Mouse (Mus musculus): ENCODE measurements around the gene Hexa. TPM values are rescaled to one million over a fixed set of nuclear protein-coding genes. Genes with fewer than 3 reads are reported as not detected.

Gene Hexa
- polyA plus RNA-seq, 1 experiment from 2014 or later = 59.9 TPM

DNA sequence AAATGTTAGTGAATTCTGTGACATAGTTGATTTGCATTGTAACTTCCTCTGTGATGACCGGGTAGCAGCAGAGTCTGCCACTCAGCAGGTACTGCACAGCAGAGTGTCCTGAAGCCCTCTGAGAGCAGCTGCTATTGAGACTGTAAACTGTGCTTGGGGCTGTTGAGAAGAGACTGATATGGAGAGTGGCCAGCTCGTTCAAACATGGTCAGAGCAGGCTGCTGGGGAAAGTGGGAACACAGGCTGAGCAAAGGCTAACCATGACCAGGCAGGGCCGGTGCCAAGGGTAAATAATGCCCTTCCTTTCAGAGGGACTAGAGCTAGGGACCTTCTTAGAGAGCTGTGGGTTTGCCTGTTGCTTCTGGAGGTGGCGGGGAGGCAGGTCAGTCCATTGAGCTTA lies 14.4 kb downstream of the Hexa start:
- no peak for ATAC-seq (ENCODE audit: low FRiP score)
- H3K4me2 ChIP-seq = no peak overlapping the region
- no peaks in the 10 kb centered on the region for H3K27me3 ChIP-seq (replicated peaks)
- WGBS = 88% methylated on average over 4 of the region's 4 CpGs
- H3K27ac ChIP-seq (replicated peaks) = no peak overlapping the region
- no peak overlapping the region for H3K9ac ChIP-seq (replicated peaks)
- H3K4me3 ChIP-seq (replicated peaks) = no peak overlapping the region
- H3K36me3 ChIP-seq = peaks cover 33% of the 10 kb centered on the region
- H3K9me3 ChIP-seq (replicated peaks) = no peaks in the 10 kb centered on the region
- H3K4me1 ChIP-seq = no peaks in the 10 kb centered on the region

- no peak for ATAC-seq (ENCODE audit: low FRiP score)
- Histone ChIP-seq H3K4me2 (no peak overlapping the region), H3K4me3 (replicated peaks) (no peak overlapping the region), H3K9ac (replicated peaks) (no peak overlapping the region), H3K27me3 (replicated peaks) (no peaks in the 10 kb centered on the region), H3K9me3 (replicated peaks) (no peaks in the 10 kb centered on the region), H3K27ac (replicated peaks) (no peak overlapping the region), H3K36me3 (peaks cover 47% of the 10 kb centered on the region), H3K4me1 (no peaks in the 10 kb centered on the region)
- 23% methylated on average over 4 of the region's 4 CpGs for WGBS
Measured at GRCm38 (mm10) chr9:59565600-59565999, 26.3 kb downstream of the Hexa start.

DNA sequence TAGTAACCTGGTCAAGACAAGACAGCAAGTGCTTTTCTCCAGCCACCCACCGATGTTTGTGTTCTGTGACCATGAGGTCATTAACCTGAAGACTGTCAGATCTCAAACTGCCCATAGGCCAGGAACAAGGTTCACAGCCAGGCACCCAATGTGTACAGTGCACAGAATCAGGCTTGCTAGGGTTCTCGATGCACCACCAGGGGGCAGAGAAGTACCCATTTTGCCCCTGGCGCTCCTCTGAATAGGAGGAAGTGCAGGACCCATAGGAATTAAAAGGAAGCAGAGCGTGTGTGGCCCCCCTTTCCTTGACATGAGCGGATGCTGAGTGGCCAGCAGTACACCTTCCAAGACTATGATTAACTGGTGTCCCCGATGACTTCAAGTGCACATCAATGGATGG lies 27.8 kb downstream of the Hexa start:
- Histone ChIP-seq H3K27ac (replicated peaks) (no peak overlapping the region), H3K4me1 (no peaks in the 10 kb centered on the region), H3K4me2 (no peak overlapping the region), H3K9me3 (replicated peaks) (no peaks in the 10 kb centered on the region), H3K36me3 (peaks cover 32% of the 10 kb centered on the region), H3K4me3 (replicated peaks) (no peak overlapping the region), H3K27me3 (replicated peaks) (no peaks in the 10 kb centered on the region), H3K9ac (replicated peaks) (no peak overlapping the region)
- no peak for ATAC-seq (ENCODE audit: low FRiP score)
- WGBS = 29% methylated on average over 6 of the region's 6 CpGs

GRCm38 (mm10) chr9:59571852-59572251 lies 32.5 kb downstream of the Hexa start:
- Histone ChIP-seq H3K4me3 (replicated peaks) (no peak overlapping the region), H3K36me3 (no peaks in the 10 kb centered on the region), H3K4me1 (0 out of 2 replicates have a peak, but pooled peaks cover 2% of the 10 kb centered on the region), H3K9ac (replicated peaks) (no peak overlapping the region), H3K27ac (replicated peaks) (no peak overlapping the region), H3K27me3 (replicated peaks) (peaks cover 4% of the 10 kb centered on the region; the same call in 1 of the 2 replicates), H3K9me3 (replicated peaks) (no peaks in the 10 kb centered on the region), H3K4me2 (no peak overlapping the region)
- WGBS = 89% methylated on average over 2 of the region's 2 CpGs
- no peak for ATAC-seq (ENCODE audit: low FRiP score)

GRCm38 (mm10) chr9:59577401-59577800 lies 38.1 kb downstream of the Hexa start:
- peak overlapping the region; percentile 50 for H3K9ac ChIP-seq (replicated peaks)
- no peak for ATAC-seq (ENCODE audit: low FRiP score)

GRCm38 (mm10) chr9:59577844-59578504 lies 38.6 kb downstream of the Hexa start, which contains the start of gene Celf6:
Celf6 (plus strand) TSS chr9:59577917.
- peak within 1 kb of the TSS; percentile 50 for H3K9ac ChIP-seq (replicated peaks)
- peaks cover 4% of the 10 kb centered on the region; the same call in 1 of the 2 replicates for H3K27me3 ChIP-seq (replicated peaks)
- H3K4me1 ChIP-seq = peaks cover 28% of the 10 kb centered on the region
- H3K4me3 ChIP-seq (replicated peaks) = peak within 1 kb of the TSS; percentile 55
- H3K9me3 ChIP-seq (replicated peaks) = no peaks in the 10 kb centered on the region
- ATAC-seq (ENCODE audit: low FRiP score) = peak; percentile 97
- H3K27ac ChIP-seq (replicated peaks) = peak within 1 kb of the TSS; percentile 66; the same call in 1 of the 2 replicates
- H3K36me3 ChIP-seq = no peaks in the 10 kb centered on the region
- WGBS = under 1% methylated on average over 43 of the region's 61 CpGs
- H3K4me2 ChIP-seq = peak within 1 kb of the TSS; percentile 87

More at GRCm38 (mm10) chr9:59577401-59577800, 38.1 kb downstream of the Hexa start:
- Histone ChIP-seq H3K4me2 (peak overlapping the region; percentile 87), H3K9me3 (replicated peaks) (no peaks in the 10 kb centered on the region), H3K36me3 (no peaks in the 10 kb centered on the region), H3K4me3 (replicated peaks) (peak overlapping the region; percentile 55), H3K27me3 (replicated peaks) (peaks cover 4% of the 10 kb centered on the region; the same call in 1 of the 2 replicates), H3K4me1 (peaks cover 28% of the 10 kb centered on the region), H3K27ac (replicated peaks) (peak overlapping the region; percentile 66; the same call in 1 of the 2 replicates)
- 11% methylated on average over 13 of the region's 13 CpGs for WGBS

GRCm38 (mm10) chr9:59578505-59578867 lies 39.1 kb downstream of the Hexa start:
- H3K4me1 ChIP-seq = peaks cover 28% of the 10 kb centered on the region
- peak overlapping the region; percentile 55 for H3K4me3 ChIP-seq (replicated peaks)
- H3K4me2 ChIP-seq = peak overlapping the region; percentile 87
- peaks cover 4% of the 10 kb centered on the region; the same call in 1 of the 2 replicates for H3K27me3 ChIP-seq (replicated peaks)
- WGBS = 0% methylated on average over 19 of the region's 20 CpGs
- ATAC-seq (ENCODE audit: low FRiP score) = peak; percentile 62; the same call in 1 of the 2 replicates
- H3K9me3 ChIP-seq (replicated peaks) = no peaks in the 10 kb centered on the region
- H3K9ac ChIP-seq (replicated peaks) = peak overlapping the region; percentile 50
- peak overlapping the region; percentile 66; the same call in 1 of the 2 replicates for H3K27ac ChIP-seq (replicated peaks)
- no peaks in the 10 kb centered on the region for H3K36me3 ChIP-seq

DNA sequence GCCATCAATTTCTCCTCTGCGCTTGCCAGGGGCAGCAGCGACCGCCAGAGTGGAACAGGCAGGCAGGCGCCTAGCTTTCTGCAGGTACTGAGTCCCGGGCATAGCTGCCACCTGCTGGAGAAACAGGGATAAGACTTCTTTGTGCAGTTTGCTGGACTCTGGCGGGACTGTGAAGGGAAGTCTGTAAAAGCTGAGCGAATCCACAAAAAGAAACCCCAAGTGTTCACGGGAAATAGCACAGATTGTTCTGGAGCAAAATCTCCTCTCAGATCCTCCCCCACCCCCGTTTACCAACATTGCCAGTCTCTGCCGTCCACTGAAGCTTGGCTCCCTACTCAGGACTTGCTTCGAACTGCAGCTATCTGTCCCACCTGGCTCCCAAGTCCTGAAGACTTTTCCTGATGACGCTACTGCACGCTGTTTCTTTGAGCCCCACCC lies 45.5 kb downstream of the Hexa start:
- peak overlapping the region; percentile 49 for H3K4me2 ChIP-seq
- peak overlapping the region; percentile 19 for H3K4me3 ChIP-seq (replicated peaks)
- ATAC-seq (ENCODE audit: low FRiP score) = peak; percentile 32; the same call in 1 of the 2 replicates
- H3K36me3 ChIP-seq = no peaks in the 10 kb centered on the region
- 5% methylated on average over 13 of the region's 13 CpGs for WGBS
- peaks cover 10% of the 10 kb centered on the region for H3K27me3 ChIP-seq (replicated peaks)
- H3K9me3 ChIP-seq (replicated peaks) = no peaks in the 10 kb centered on the region
- H3K4me1 ChIP-seq = peaks cover 31% of the 10 kb centered on the region
- no peak overlapping the region for H3K27ac ChIP-seq (replicated peaks)
- 0 out of 2 replicates have a peak overlapping the region, but pooled peaks have one; percentile 20 for H3K9ac ChIP-seq (replicated peaks)

DNA sequence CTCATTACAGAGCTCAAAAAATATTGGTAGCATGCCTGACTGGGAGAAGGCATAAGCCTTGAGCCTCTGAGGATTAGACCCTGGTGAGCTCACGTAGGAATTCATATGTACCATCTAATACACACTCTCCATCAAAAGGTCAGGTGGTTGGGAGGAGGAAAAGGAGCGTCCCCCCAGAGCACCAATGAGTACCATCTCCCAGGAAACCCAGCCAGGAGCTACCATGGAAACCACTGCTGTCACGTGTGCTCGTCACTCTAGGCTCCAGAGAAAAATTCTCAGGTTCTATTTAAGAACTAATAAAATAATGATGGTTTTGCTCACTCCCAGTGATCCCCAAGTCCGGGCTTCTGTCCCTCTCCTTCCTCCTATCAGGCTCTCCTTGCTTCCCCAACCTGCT lies 48.9 kb downstream of the Hexa start:
- Histone ChIP-seq H3K4me3 (replicated peaks) (no peak overlapping the region), H3K36me3 (no peaks in the 10 kb centered on the region), H3K4me1 (peaks cover 31% of the 10 kb centered on the region), H3K4me2 (peak overlapping the region; percentile 57), H3K27ac (replicated peaks) (peak overlapping the region; percentile 79), H3K27me3 (replicated peaks) (peaks cover 10% of the 10 kb centered on the region), H3K9me3 (replicated peaks) (no peaks in the 10 kb centered on the region), H3K9ac (replicated peaks) (no peak overlapping the region)
- 27% methylated on average over 5 of the region's 5 CpGs for WGBS
- peak; percentile 57; the same call in 1 of the 2 replicates for ATAC-seq (ENCODE audit: low FRiP score)

- Histone ChIP-seq H3K4me2 (peak overlapping the region; percentile 57), H3K27me3 (replicated peaks) (peaks cover 10% of the 10 kb centered on the region), H3K4me3 (replicated peaks) (peak overlapping the region; percentile 24), H3K36me3 (no peaks in the 10 kb centered on the region), H3K9ac (replicated peaks) (no peak overlapping the region), H3K27ac (replicated peaks) (peak overlapping the region; percentile 79), H3K4me1 (peaks cover 31% of the 10 kb centered on the region), H3K9me3 (replicated peaks) (no peaks in the 10 kb centered on the region)
- peak; percentile 88 for ATAC-seq (ENCODE audit: low FRiP score)
- WGBS = 23% methylated on average over 12 of the region's 12 CpGs
Measured at GRCm38 (mm10) chr9:59588710-59589671, 49.7 kb downstream of the Hexa start.

GRCm38 (mm10) chr9:59589703-59590439 lies 50.5 kb downstream of the Hexa start:
- Histone ChIP-seq H3K9ac (replicated peaks) (no peak overlapping the region), H3K36me3 (no peaks in the 10 kb centered on the region), H3K4me2 (peak overlapping the region; percentile 57), H3K9me3 (replicated peaks) (no peaks in the 10 kb centered on the region), H3K27ac (replicated peaks) (peak overlapping the region; percentile 51; the same call in 1 of the 2 replicates), H3K4me3 (replicated peaks) (0 out of 2 replicates have a peak overlapping the region, but pooled peaks have one; percentile 24), H3K4me1 (peaks cover 26% of the 10 kb centered on the region), H3K27me3 (replicated peaks) (peaks cover 10% of the 10 kb centered on the region)
- 83% methylated on average over 10 of the region's 10 CpGs for WGBS
- no peak for ATAC-seq (ENCODE audit: low FRiP score)
